Mouse (Mus musculus) neutrophil, adult 5-6 weeks (primary cell): ENCODE data around the gene Cdk17. TPM values are rescaled to one million over a fixed set of nuclear protein-coding genes. Genes with fewer than 3 reads are reported as not detected.

Source experiments
- ATAC-seq: fragments of 151-379, 151-347 bp; 2 replicates; pipeline ENCODE4 v1.8.0; 2017; ENCODE audit warnings: mild to moderate bottlenecking, moderate TSS enrichment; ENCODE audit not compliant: insufficient number of reproducible peaks, poor library complexity, low FRiP score, severe bottlenecking; ENCODE audit errors: extremely low read depth
- total RNA-seq: library from RNA; stranded (forward); fragments of 200-1000 nt; gene quantifications from 2 replicates; pipeline ENCODE4 v1.2.3, GENCODE M21; 2017

Gene Cdk17
- total RNA-seq: 122 and 126 TPM in 2 replicates

- ATAC-seq: peak; percentile 15
These were observed at the start of gene Cdk17 for GRCm38 (mm10) chr10:93160807-93161510. Cdk17 (plus strand) TSS chr10:93160875.

- ATAC-seq: no peak
These were observed 49.3 kb upstream of the Cdk17 start for GRCm38 (mm10) chr10:93111412-93111811.

- ATAC-seq: no peak
These were observed 48.7 kb upstream of the Cdk17 start for GRCm38 (mm10) chr10:93112021-93112420.

GRCm38 (mm10) chr10:93113968-93114367 lies 46.7 kb upstream of the Cdk17 start:
- no peak for ATAC-seq

GRCm38 (mm10) chr10:93114782-93115181 lies 45.9 kb upstream of the Cdk17 start:
- ATAC-seq: no peak

GRCm38 (mm10) chr10:93115743-93116142 lies 44.9 kb upstream of the Cdk17 start:
- no peak for ATAC-seq

- ATAC-seq: no peak
These were observed 44.0 kb upstream of the Cdk17 start for GRCm38 (mm10) chr10:93116636-93117035.

GRCm38 (mm10) chr10:93119809-93120208 lies 40.9 kb upstream of the Cdk17 start:
- no peak for ATAC-seq

- ATAC-seq: no peak
These were observed 39.3 kb upstream of the Cdk17 start for GRCm38 (mm10) chr10:93121262-93121860.

- ATAC-seq: no peak
These were observed 38.1 kb upstream of the Cdk17 start for GRCm38 (mm10) chr10:93122399-93123184.

- ATAC-seq: no peak
These were observed 37.4 kb upstream of the Cdk17 start for GRCm38 (mm10) chr10:93123310-93123709.

- peak; percentile 97 for ATAC-seq
These were observed 36.6 kb upstream of the Cdk17 start for GRCm38 (mm10) chr10:93123957-93124613.

GRCm38 (mm10) chr10:93126025-93126424 lies 34.6 kb upstream of the Cdk17 start:
- ATAC-seq: no peak

- ATAC-seq: no peak
These were observed 32.1 kb upstream of the Cdk17 start for GRCm38 (mm10) chr10:93128566-93128965.

GRCm38 (mm10) chr10:93129345-93129744 lies 31.3 kb upstream of the Cdk17 start:
- ATAC-seq: no peak

- ATAC-seq: no peak
These were observed 30.7 kb upstream of the Cdk17 start for GRCm38 (mm10) chr10:93129904-93130455.

GRCm38 (mm10) chr10:93130456-93130940 lies 30.2 kb upstream of the Cdk17 start:
- no peak for ATAC-seq

- no peak for ATAC-seq
These were observed 28.7 kb upstream of the Cdk17 start for GRCm38 (mm10) chr10:93131865-93132566.
